Mouse (Mus musculus) inflammation-experienced regulatory T-cells, adult 16 weeks (primary cell): ENCODE data around the gene Mapkap1. TPM values are rescaled to one million over a fixed set of nuclear protein-coding genes. Genes with fewer than 3 reads are reported as not detected.

ENCODE experiments used
- polyA plus RNA-seq: library from polyadenylated mRNA; unstranded; fragments of 100-300 nt; shearing (Covaris generic); gene quantifications from one replicate; pipeline ENCODE4 v1.2.1, GENCODE M21; 2017

Mapkap1 gene
- polyA plus RNA-seq, result 81.3 TPM

DNA sequence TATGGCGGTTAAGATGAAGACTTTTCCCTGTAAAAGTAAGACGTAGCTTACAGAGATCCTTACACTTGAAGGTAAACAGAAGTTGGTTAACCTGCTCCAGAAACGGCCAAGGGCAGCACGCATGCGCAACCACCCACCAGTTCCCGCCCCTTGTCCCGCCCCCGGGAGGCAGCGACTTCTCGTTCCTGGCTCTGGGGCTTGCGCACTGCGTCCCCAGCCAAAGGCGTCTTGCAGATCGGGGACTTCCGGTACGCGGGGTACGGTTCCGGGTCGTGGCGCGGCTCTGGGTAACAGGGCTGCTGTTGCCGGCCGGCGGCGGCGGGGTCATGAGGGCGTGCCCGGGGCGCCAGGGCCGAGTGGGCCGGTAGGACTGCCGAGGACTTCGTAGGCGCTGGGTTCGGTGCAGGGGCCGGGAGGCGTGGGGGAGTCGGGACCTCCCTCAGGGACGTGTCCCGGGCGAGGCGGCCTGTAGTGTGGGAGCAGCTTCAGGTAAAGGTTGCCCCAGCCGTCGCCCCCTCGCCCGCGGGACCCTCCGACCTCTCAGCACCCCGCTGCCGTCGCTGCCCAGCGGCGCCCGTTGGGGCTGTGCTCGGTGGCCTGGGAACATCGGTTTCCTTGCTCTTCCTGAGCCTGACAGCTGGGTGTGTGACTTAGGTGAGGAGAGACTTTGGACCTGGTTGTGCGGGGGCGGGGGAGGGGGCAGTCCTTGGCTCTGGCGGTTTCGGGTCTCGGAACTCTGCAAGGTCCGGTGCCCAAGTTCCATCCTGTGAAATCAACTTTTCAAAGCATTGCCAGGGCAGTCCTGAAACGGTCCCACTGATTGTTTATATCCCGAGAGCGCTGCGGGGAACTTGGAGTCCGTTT, at the start of gene Mapkap1:
TSS of gene Mapkap1 (plus strand) at position 171 of the 864 bp plus-strand sequence.

DNA sequence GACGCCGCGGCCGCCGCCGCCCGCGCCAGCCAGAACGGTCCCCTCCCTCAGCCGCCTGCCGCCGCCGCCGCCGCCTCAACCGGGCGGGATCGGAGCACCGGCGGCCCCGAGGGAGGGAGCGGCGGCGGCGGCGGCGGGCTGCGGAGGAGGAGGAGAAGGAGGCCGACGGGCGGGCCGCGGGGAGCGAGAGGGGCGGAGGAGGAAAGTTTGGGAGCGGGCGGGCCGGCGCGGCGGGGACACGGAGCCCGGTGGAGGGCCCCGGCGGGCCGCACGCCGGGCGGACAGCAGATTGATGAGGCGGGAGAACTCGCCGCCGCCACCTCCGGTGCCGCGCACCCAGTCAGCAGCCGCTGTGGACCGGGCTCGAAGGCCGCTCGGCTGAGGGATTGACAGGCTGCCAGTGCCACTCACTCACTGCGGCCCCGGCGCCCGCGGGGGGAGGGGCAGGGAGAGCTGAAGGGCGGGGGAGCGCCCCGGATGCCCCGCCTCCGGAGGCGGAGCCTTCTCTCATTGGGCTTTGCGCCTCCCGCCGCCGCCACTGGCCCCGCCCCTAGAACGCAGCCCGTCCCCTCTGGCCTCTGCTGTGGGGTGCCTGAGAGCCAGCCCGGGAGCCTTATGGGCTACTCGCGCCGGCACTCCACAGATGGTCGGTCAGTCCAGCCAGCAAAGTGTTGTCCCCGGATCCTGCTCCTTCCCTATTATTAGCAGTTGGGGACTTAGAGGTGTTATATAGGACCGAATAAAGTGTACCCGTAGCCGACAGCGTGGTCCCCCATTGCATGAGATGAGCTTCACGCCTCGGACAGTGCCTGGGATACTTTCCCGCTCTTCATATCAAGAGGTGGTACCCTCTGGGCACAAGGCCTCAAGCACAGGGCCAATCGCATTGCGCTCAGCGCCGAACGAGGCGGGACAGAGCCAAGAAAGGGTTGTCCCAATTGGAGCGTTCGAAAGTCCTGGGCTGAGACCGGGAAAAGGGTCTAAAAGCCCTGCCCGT, 34.0 kb upstream of the Mapkap1 start, which contains the start of gene Pbx3:
TSS of gene Pbx3 (minus strand) at position 838 of the 997 bp plus-strand sequence.

Other genes starting within 250 kb of the Mapkap1 start
- gene Pbx3, start 33.6 kb upstream of the Mapkap1 start, polyA plus RNA-seq, result 1.2 TPM